Mouse (Mus musculus): Measurements from ENCODE around the gene Polr3f. TPM values are rescaled to one million over a fixed set of nuclear protein-coding genes. Genes with fewer than 3 reads are reported as not detected.

Polr3f gene
- polyA plus RNA-seq, 1 experiment, result 28.4 TPM

GRCm38 (mm10) chr2:144541246-144541645, 13.7 kb downstream of the Polr3f start:
- peaks cover 30% of the 10 kb centered on the region for H3K36me3 ChIP-seq (ENCODE audit: control insufficient read depth, insufficient read depth, low read length, poor library complexity, severe bottlenecking)

GRCm38 (mm10) chr2:144543670-144544069, 16.2 kb downstream of the Polr3f start:
- H3K9ac ChIP-seq (ENCODE audit: low read depth, poor library complexity, severe bottlenecking), result no peak overlapping the region
- H3K4me3 ChIP-seq (ENCODE audit: low read depth, low read length), result no peak overlapping the region
- no peaks in the 10 kb centered on the region for H3K9me3 ChIP-seq (replicated peaks; ENCODE audit: control insufficient read depth, insufficient read depth, low read length, poor library complexity, severe bottlenecking)
- no peaks in the 10 kb centered on the region for H3K27me3 ChIP-seq (ENCODE audit: control insufficient read depth, insufficient read depth, low read length, poor library complexity, severe bottlenecking)
- H3K36me3 ChIP-seq (ENCODE audit: control insufficient read depth, insufficient read depth, low read length, poor library complexity, severe bottlenecking), result peaks cover 13% of the 10 kb centered on the region
- no peak overlapping the region for H3K27ac ChIP-seq (ENCODE audit: insufficient read depth, low read length)
- no peak for TF ChIP-seq POLR2A (IDR thresholded peaks at IDR 0.05; ENCODE audit: insufficient read depth, low read length)
- no peak for TF ChIP-seq CTCF (IDR thresholded peaks at IDR 0.05; ENCODE audit: low read depth, low read length)
- TF ChIP-seq EP300 (IDR thresholded peaks at IDR 0.05; ENCODE audit: insufficient read depth, low read depth, low read length), result no peak
- no peaks in the 10 kb centered on the region for H3K4me1 ChIP-seq (ENCODE audit: control insufficient read depth, insufficient read depth, low read length)

More at GRCm38 (mm10) chr2:144541246-144541645, 13.7 kb downstream of the Polr3f start:
- H3K9ac ChIP-seq (ENCODE audit: low read depth, poor library complexity, severe bottlenecking), result no peak overlapping the region
- no peaks in the 10 kb centered on the region for H3K9me3 ChIP-seq (replicated peaks; ENCODE audit: control insufficient read depth, insufficient read depth, low read length, poor library complexity, severe bottlenecking)
- no peak overlapping the region for H3K4me3 ChIP-seq (ENCODE audit: low read depth, low read length)
- no peak for TF ChIP-seq POLR2A (IDR thresholded peaks at IDR 0.05; ENCODE audit: insufficient read depth, low read length)
- no peak for TF ChIP-seq EP300 (IDR thresholded peaks at IDR 0.05; ENCODE audit: insufficient read depth, low read depth, low read length)
- no peak for TF ChIP-seq CTCF (IDR thresholded peaks at IDR 0.05; ENCODE audit: low read depth, low read length)
- H3K4me1 ChIP-seq (ENCODE audit: control insufficient read depth, insufficient read depth, low read length), result no peaks in the 10 kb centered on the region
- no peaks in the 10 kb centered on the region for H3K27me3 ChIP-seq (ENCODE audit: control insufficient read depth, insufficient read depth, low read length, poor library complexity, severe bottlenecking)
- no peak overlapping the region for H3K27ac ChIP-seq (ENCODE audit: insufficient read depth, low read length)

GRCm38 (mm10) chr2:144544630-144545029, 17.1 kb downstream of the Polr3f start:
- TF ChIP-seq POLR2A (IDR thresholded peaks at IDR 0.05; ENCODE audit: insufficient read depth, low read length) (no peak), EP300 (IDR thresholded peaks at IDR 0.05; ENCODE audit: insufficient read depth, low read depth, low read length) (no peak), CTCF (IDR thresholded peaks at IDR 0.05; ENCODE audit: low read depth, low read length) (no peak)
- Histone ChIP-seq H3K9ac (ENCODE audit: low read depth, poor library complexity, severe bottlenecking) (no peak overlapping the region), H3K9me3 (replicated peaks; ENCODE audit: control insufficient read depth, insufficient read depth, low read length, poor library complexity, severe bottlenecking) (no peaks in the 10 kb centered on the region), H3K27ac (ENCODE audit: insufficient read depth, low read length) (no peak overlapping the region), H3K36me3 (ENCODE audit: control insufficient read depth, insufficient read depth, low read length, poor library complexity, severe bottlenecking) (peaks cover 5% of the 10 kb centered on the region), H3K4me3 (ENCODE audit: low read depth, low read length) (no peak overlapping the region), H3K27me3 (ENCODE audit: control insufficient read depth, insufficient read depth, low read length, poor library complexity, severe bottlenecking) (no peaks in the 10 kb centered on the region), H3K4me1 (ENCODE audit: control insufficient read depth, insufficient read depth, low read length) (no peaks in the 10 kb centered on the region)

- H3K27ac ChIP-seq (ENCODE audit: insufficient read depth, low read length), result no peak overlapping the region
- H3K9me3 ChIP-seq (replicated peaks; ENCODE audit: control insufficient read depth, insufficient read depth, low read length, poor library complexity, severe bottlenecking), result no peaks in the 10 kb centered on the region
- no peak overlapping the region for H3K9ac ChIP-seq (ENCODE audit: low read depth, poor library complexity, severe bottlenecking)
- TF ChIP-seq CTCF (IDR thresholded peaks at IDR 0.05; ENCODE audit: low read depth, low read length) (no peak), EP300 (IDR thresholded peaks at IDR 0.05; ENCODE audit: insufficient read depth, low read depth, low read length) (no peak), POLR2A (IDR thresholded peaks at IDR 0.05; ENCODE audit: insufficient read depth, low read length) (no peak)
- H3K4me1 ChIP-seq (ENCODE audit: control insufficient read depth, insufficient read depth, low read length), result no peaks in the 10 kb centered on the region
- peaks cover 5% of the 10 kb centered on the region for H3K36me3 ChIP-seq (ENCODE audit: control insufficient read depth, insufficient read depth, low read length, poor library complexity, severe bottlenecking)
- no peaks in the 10 kb centered on the region for H3K27me3 ChIP-seq (ENCODE audit: control insufficient read depth, insufficient read depth, low read length, poor library complexity, severe bottlenecking)
- H3K4me3 ChIP-seq (ENCODE audit: low read depth, low read length), result no peak overlapping the region
These were observed 17.5 kb downstream of the Polr3f start for GRCm38 (mm10) chr2:144545061-144545460.

- H3K4me1 ChIP-seq (ENCODE audit: control insufficient read depth, insufficient read depth, low read length), result no peaks in the 10 kb centered on the region
- H3K27me3 ChIP-seq (ENCODE audit: control insufficient read depth, insufficient read depth, low read length, poor library complexity, severe bottlenecking), result no peaks in the 10 kb centered on the region
- H3K9me3 ChIP-seq (replicated peaks; ENCODE audit: control insufficient read depth, insufficient read depth, low read length, poor library complexity, severe bottlenecking), result no peaks in the 10 kb centered on the region
- TF ChIP-seq EP300 (IDR thresholded peaks at IDR 0.05; ENCODE audit: insufficient read depth, low read depth, low read length), result no peak
- H3K36me3 ChIP-seq (ENCODE audit: control insufficient read depth, insufficient read depth, low read length, poor library complexity, severe bottlenecking), result peaks cover 5% of the 10 kb centered on the region
- no peak overlapping the region for H3K9ac ChIP-seq (ENCODE audit: low read depth, poor library complexity, severe bottlenecking)
- no peak overlapping the region for H3K27ac ChIP-seq (ENCODE audit: insufficient read depth, low read length)
- no peak overlapping the region for H3K4me3 ChIP-seq (ENCODE audit: low read depth, low read length)
These were observed 18.0 kb downstream of the Polr3f start for GRCm38 (mm10) chr2:144545481-144545880.

- no peaks in the 10 kb centered on the region for H3K4me1 ChIP-seq (ENCODE audit: control insufficient read depth, insufficient read depth, low read length)
- no peak overlapping the region for H3K27ac ChIP-seq (ENCODE audit: insufficient read depth, low read length)
- no peaks in the 10 kb centered on the region for H3K27me3 ChIP-seq (ENCODE audit: control insufficient read depth, insufficient read depth, low read length, poor library complexity, severe bottlenecking)
- TF ChIP-seq CTCF (IDR thresholded peaks at IDR 0.05; ENCODE audit: low read depth, low read length) (no peak), EP300 (IDR thresholded peaks at IDR 0.05; ENCODE audit: insufficient read depth, low read depth, low read length) (no peak), POLR2A (IDR thresholded peaks at IDR 0.05; ENCODE audit: insufficient read depth, low read length) (no peak)
- H3K9me3 ChIP-seq (replicated peaks; ENCODE audit: control insufficient read depth, insufficient read depth, low read length, poor library complexity, severe bottlenecking), result no peaks in the 10 kb centered on the region
- H3K9ac ChIP-seq (ENCODE audit: low read depth, poor library complexity, severe bottlenecking), result no peak overlapping the region
- peaks cover 5% of the 10 kb centered on the region for H3K36me3 ChIP-seq (ENCODE audit: control insufficient read depth, insufficient read depth, low read length, poor library complexity, severe bottlenecking)
- no peak overlapping the region for H3K4me3 ChIP-seq (ENCODE audit: low read depth, low read length)
These were observed 20.0 kb downstream of the Polr3f start for GRCm38 (mm10) chr2:144547559-144547958.
